ENCODE assay signal across 14 mouse cellular contexts in genomic region chr9:115777097-115777864, GRCm38 (mm10).
A peak's percentile ranks its signal among the peaks of the same experiment; 100 is the strongest.
DNase-seq lines count a peak whose midpoint lies in the region; ATAC-seq and TF ChIP-seq lines count a peak whose summit lies in the region.
"Had no signal": no experiment of that assay in that cellular context is flagged by ENCODE, and none has a peak within 500 bp of the region (broad histone marks: within the 10 kb centered on the region; RNA-seq: fewer than 3 reads in every experiment).

No protein-coding gene starts in this region.

- H3K4me2 ChIP-seq in intestine, postnatal 0 days (replicated peaks; ENCODE audit: low read depth) = no peak overlapping the region
- H3K4me2 ChIP-seq in intestine, embryonic 16.5 days (ENCODE audit: low read depth, low read length) = no peak overlapping the region
- H3K4me2 ChIP-seq: liver, embryonic 13.5 days had no signal

- H3K4me1 ChIP-seq in intestine, postnatal 0 days (replicated peaks; ENCODE audit: control insufficient read depth, insufficient read depth, low read length) = no peaks in the 10 kb centered on the region
- H3K4me1 ChIP-seq in intestine, embryonic 16.5 days (ENCODE audit: control insufficient read depth, insufficient read depth, low read length) = no peaks in the 10 kb centered on the region
- H3K4me1 ChIP-seq in thymus, adult 2 months (replicated peaks; ENCODE audit: control insufficient read depth, insufficient read depth, low read length) = no peaks in the 10 kb centered on the region
- peaks cover 8% of the 10 kb centered on the region; the same call in 1 of the 2 replicates for H3K4me1 ChIP-seq in limb, embryonic 10.5 days
- H3K4me1 ChIP-seq: liver, embryonic 13.5 days had no signal

- H3K27ac ChIP-seq in intestine, postnatal 0 days (ENCODE audit: low read depth, low read length) = no peak overlapping the region
- H3K27ac ChIP-seq in intestine, embryonic 16.5 days (ENCODE audit: low read length) = no peak overlapping the region
- no peak overlapping the region for H3K27ac ChIP-seq in thymus, adult 2 months (ENCODE audit: control insufficient read depth, insufficient read depth, low read length)
- H3K27ac ChIP-seq in limb, embryonic 10.5 days = no peak overlapping the region
- H3K27ac ChIP-seq: liver, embryonic 13.5 days had no signal

- no peak for TF ChIP-seq CTCF in intestine, postnatal 0 days (IDR thresholded peaks at IDR 0.05; ENCODE audit: low read depth)
- no peak for TF ChIP-seq CTCF in thymus, adult 2 months (IDR thresholded peaks at IDR 0.05; ENCODE audit: borderline replicate concordance, control insufficient read depth, extremely low read depth, insufficient read depth, low read length, poor library complexity)

- ATAC-seq in intestine, postnatal 0 days = 0 out of 2 replicates have a peak, but pooled peaks have one; percentile 45
- no peak for ATAC-seq in intestine, embryonic 16.5 days
- ATAC-seq: hindbrain, embryonic 16.5 days had no signal

- no peaks in the 10 kb centered on the region for H3K36me3 ChIP-seq in intestine, postnatal 0 days (ENCODE audit: control insufficient read depth, insufficient read depth)
- no peaks in the 10 kb centered on the region for H3K36me3 ChIP-seq in intestine, embryonic 16.5 days (ENCODE audit: control insufficient read depth, insufficient read depth, low read length)
- H3K36me3 ChIP-seq in thymus, adult 2 months (ENCODE audit: control insufficient read depth, insufficient read depth, low read length) = no peaks in the 10 kb centered on the region
- no peaks in the 10 kb centered on the region for H3K36me3 ChIP-seq in limb, embryonic 10.5 days
- H3K36me3 ChIP-seq: liver, embryonic 13.5 days had no signal

- DNase-seq in thymus, adult 2 months = peak; percentile 16
- DNase-seq in thymus, postnatal 10 days (ENCODE audit: low spot score in 2 of 2) = no peak
- DNase-seq in lung, postnatal 25 days (ENCODE audit: low spot score) = peak; percentile 8
- DNase-seq in limb, embryonic 10.5 days (ENCODE audit: low spot score) = no peak
- no peak for DNase-seq in layer of hippocampus, adult 8-10 months (ENCODE audit: low spot score in 2 of 2)
- no peak for DNase-seq in left cerebral cortex, adult 8-10 months (ENCODE audit: low spot score in 2 of 2)
- DNase-seq: cerebellum, adult 9-11 months; heart, adult 18-20 months; left cerebral cortex, postnatal 4 days; liver, embryonic 13.5 days had no signal

- WGBS in intestine, postnatal 0 days = 66% methylated on average over 9 of the region's 9 CpGs
- WGBS in intestine, embryonic 16.5 days = 72% methylated on average over 9 of the region's 9 CpGs
- WGBS in thymus, adult 2 months = 84% methylated on average over 9 of the region's 9 CpGs
- WGBS in limb, embryonic 10.5 days = 88% methylated on average over 9 of the region's 9 CpGs

- H3K27me3 ChIP-seq in intestine, postnatal 0 days (replicated peaks; ENCODE audit: control insufficient read depth, insufficient read depth, low read length) = no peaks in the 10 kb centered on the region
- no peaks in the 10 kb centered on the region for H3K27me3 ChIP-seq in intestine, embryonic 16.5 days (replicated peaks; ENCODE audit: control insufficient read depth, insufficient read depth, low read length)
- H3K27me3 ChIP-seq in thymus, adult 2 months (ENCODE audit: control insufficient read depth, insufficient read depth, low read length) = no peaks in the 10 kb centered on the region
- no peaks in the 10 kb centered on the region for H3K27me3 ChIP-seq in limb, embryonic 10.5 days (ENCODE audit: low read depth, poor library complexity, severe bottlenecking)
- H3K27me3 ChIP-seq: liver, embryonic 13.5 days had no signal

- H3K4me3 ChIP-seq in intestine, postnatal 0 days (ENCODE audit: low read depth, low read length) = no peak overlapping the region
- no peak overlapping the region for H3K4me3 ChIP-seq in intestine, embryonic 16.5 days (ENCODE audit: low read length)
- no peak overlapping the region for H3K4me3 ChIP-seq in thymus, adult 2 months (ENCODE audit: control insufficient read depth, insufficient read depth, low read length)
- no peak overlapping the region for H3K4me3 ChIP-seq in limb, embryonic 10.5 days
- H3K4me3 ChIP-seq: liver, embryonic 13.5 days; megakaryocyte, embryonic 14.5 days had no signal

- H3K9me3 ChIP-seq in intestine, postnatal 0 days (ENCODE audit: control insufficient read depth) = no peaks in the 10 kb centered on the region
- H3K9me3 ChIP-seq in intestine, embryonic 16.5 days (ENCODE audit: control insufficient read depth, low read length) = no peaks in the 10 kb centered on the region
- no peaks in the 10 kb centered on the region for H3K9me3 ChIP-seq in limb, embryonic 10.5 days (replicated peaks)
- H3K9me3 ChIP-seq: liver, embryonic 13.5 days had no signal

- no peak for TF ChIP-seq POLR2A in thymus, adult 2 months (IDR thresholded peaks at IDR 0.05; ENCODE audit: control insufficient read depth, extremely low read depth, insufficient read depth, low read length, poor library complexity)

- no peak overlapping the region for H3K9ac ChIP-seq in intestine, postnatal 0 days (ENCODE audit: low read depth, low read length)
- no peak overlapping the region for H3K9ac ChIP-seq in intestine, embryonic 16.5 days (ENCODE audit: low read depth, low read length)
- H3K9ac ChIP-seq: liver, embryonic 13.5 days had no signal

Comparison
In these comparisons a context has a peak if more than half of its experiments do, and no peak if none do; other contexts are left out.
1. DNase-seq: peak in thymus, adult 2 months (single experiment) and lung, postnatal 25 days (single experiment); none in thymus, postnatal 10 days (0 of 2), limb, embryonic 10.5 days (single experiment), layer of hippocampus, adult 8-10 months (0 of 2) and left cerebral cortex, adult 8-10 months (0 of 2).